Mouse (Mus musculus) liver, embryonic 14.5 days (tissue): ENCODE results near the gene Als2cr12.

Experiments used
- CTCF ChIP-seq: IDR thresholded peaks from 2 replicates; pipeline ENCODE4 v1.5.1; 2016; ENCODE audit warnings: antibody characterized with exemption, low read depth, control low read depth
- EP300 ChIP-seq: IDR thresholded peaks from 2 replicates; pipeline ENCODE4 v1.6.1; 2016; ENCODE audit warnings: antibody characterized with exemption, low read depth

DNA sequence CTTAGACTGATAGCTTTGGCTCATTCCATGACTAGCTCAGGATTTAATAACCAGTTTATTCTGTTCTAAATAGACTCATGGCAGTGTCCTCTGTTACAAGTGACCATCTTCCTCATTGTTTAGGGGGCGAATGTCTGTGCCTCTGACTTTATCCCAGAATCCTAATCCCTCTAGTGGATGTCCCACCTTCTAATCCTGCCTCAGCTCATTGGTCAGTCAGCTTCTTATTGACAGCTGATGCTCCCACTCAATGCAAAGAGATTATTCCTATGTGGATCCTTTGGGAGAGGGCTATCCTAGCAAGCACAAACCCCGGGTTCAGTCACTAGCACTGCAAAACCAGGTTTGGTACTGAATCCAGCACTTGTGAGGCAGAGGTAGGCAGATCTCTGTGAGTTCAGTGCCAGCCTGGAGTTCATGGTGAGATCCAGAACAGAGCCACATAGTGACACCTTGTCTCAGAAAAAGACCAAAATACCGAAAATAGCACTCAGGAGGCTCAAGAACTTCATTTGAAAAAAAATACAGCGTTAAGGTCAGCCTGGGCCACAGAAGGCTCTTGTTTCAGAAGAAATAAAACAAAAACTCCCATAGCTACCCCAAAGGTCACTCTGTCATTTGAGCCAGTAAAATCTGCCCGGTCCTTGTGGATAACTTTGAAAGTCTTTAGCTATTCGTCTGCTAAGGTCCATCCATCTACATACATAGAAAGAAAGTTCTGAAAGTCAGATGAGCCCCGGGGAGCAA is 27.4 kb upstream of the Als2cr12 start:
- TF ChIP-seq EP300, result no peak
- no peak for TF ChIP-seq CTCF
